Mouse (Mus musculus) lung, postnatal 25 days (tissue): ENCODE results near the gene Prps1l3.

Experiments
- DNase-seq: peaks from one replicate; pipeline ENCODE4 v3.0.0; 2022; ENCODE audit warnings: low spot score

Prps1l3 gene

GRCm38 (mm10) chr12:57243671-57244495, 13.7 kb downstream of the Prps1l3 start:
- DNase-seq = peak; percentile 9

GRCm38 (mm10) chr12:57258572-57258971, 28.4 kb downstream of the Prps1l3 start:
- no peak for DNase-seq

DNA sequence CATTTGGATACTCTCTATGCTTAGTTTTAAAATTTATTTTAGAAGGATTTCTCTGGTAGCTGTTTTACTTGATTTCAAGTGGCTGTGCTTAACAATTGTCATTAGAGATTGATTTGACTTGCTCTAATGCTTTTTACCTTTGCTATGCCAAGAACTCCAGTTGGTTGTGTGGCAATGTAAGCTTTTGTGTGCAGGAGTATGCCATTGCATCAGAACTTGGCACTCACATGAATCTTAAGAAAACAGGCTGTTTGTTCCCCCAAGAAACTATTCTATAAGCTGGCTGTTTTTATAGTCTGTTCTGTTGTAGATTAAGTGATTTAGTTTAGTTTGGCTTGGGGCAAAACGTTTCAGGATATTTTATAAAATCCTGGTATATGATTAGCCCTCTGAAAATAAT, 45.2 kb downstream of the Prps1l3 start:
- peak; percentile 18 for DNase-seq

DNA sequence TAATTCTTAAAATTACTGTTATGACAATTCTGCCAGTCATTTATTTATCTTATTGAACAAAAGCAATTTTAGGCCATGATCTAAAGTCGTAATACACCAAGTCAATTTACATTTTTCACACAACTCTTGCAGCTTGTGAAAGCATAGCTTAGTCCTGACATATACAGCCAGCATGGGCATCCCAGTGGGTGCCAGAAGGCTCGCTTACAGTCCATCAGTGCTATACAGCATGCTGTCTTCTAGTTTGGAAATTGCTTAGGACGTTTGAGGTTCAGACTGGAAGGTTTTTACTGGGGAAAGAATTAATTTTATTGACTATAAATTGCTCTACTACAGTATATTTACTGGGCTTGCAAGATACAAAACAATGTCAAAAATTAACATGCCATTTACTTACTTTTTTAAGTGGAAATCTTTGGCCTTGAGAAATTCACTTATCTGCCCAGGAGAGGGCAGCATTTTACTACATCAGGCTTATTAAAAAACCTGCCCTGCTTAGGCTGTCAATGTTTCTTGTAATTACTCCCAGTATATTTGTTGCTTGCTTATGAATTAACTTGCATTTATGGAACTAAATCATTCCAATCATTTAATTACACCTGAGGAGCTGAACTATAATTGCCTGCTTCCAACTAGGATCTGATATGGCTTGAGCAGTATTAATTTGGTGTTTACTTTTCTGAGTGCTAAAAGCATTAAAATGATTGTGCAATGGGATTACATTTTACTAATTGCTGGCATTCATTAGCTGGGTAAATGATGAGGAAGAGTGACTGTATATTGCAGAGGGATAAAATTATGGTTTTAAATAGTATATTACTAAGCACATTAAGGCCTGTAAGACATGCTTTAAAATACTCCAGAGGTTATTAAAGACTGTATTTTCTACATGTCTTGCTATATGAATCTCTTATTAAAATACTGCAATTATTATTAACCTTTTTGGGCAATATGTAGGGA, 51.2 kb downstream of the Prps1l3 start:
- peak; percentile 47 for DNase-seq

GRCm38 (mm10) chr12:57285303-57286059, 55.3 kb downstream of the Prps1l3 start:
- peak; percentile 12 for DNase-seq
